17 mouse cellular contexts compared by ENCODE assay signal in genomic region chr4:70321586-70321985, GRCm38 (mm10).
"Had no signal": no experiment of that assay in that cellular context is flagged by ENCODE, and none has a peak within 500 bp of the region (broad histone marks: within the 10 kb centered on the region; RNA-seq: fewer than 3 reads in every experiment).

No protein-coding gene starts in this region.

- DNase-seq: kidney, adult 9 months; kidney, postnatal 25 days; liver; lung, adult 18-20 months; lung, postnatal 10 days; lung, postnatal 4 days; midbrain, embryonic 14.5 days; thymus, adult 2 months; thymus, postnatal 14 days; thymus, postnatal 4 days had no signal

- H3K27me3 ChIP-seq: limb, embryonic 13.5 days; liver, embryonic 12.5 days; liver, embryonic 15.5 days; lung, embryonic 15.5 days had no signal

- H3K27ac ChIP-seq: kidney, postnatal 0 days; limb, embryonic 10.5 days; limb, embryonic 13.5 days; liver, embryonic 12.5 days; liver, embryonic 15.5 days; lung, embryonic 15.5 days; stomach, postnatal 0 days had no signal

- H3K4me3 ChIP-seq: limb, embryonic 10.5 days; limb, embryonic 13.5 days; liver, embryonic 12.5 days; liver, embryonic 15.5 days; lung, embryonic 15.5 days had no signal

- H3K9me3 ChIP-seq: limb, embryonic 10.5 days; limb, embryonic 13.5 days; liver, embryonic 12.5 days; liver, embryonic 15.5 days; lung, embryonic 15.5 days had no signal

- H3K4me1 ChIP-seq: limb, embryonic 10.5 days; limb, embryonic 13.5 days; liver, embryonic 12.5 days; liver, embryonic 15.5 days; lung, embryonic 15.5 days had no signal
